In the genomic region with DNA sequence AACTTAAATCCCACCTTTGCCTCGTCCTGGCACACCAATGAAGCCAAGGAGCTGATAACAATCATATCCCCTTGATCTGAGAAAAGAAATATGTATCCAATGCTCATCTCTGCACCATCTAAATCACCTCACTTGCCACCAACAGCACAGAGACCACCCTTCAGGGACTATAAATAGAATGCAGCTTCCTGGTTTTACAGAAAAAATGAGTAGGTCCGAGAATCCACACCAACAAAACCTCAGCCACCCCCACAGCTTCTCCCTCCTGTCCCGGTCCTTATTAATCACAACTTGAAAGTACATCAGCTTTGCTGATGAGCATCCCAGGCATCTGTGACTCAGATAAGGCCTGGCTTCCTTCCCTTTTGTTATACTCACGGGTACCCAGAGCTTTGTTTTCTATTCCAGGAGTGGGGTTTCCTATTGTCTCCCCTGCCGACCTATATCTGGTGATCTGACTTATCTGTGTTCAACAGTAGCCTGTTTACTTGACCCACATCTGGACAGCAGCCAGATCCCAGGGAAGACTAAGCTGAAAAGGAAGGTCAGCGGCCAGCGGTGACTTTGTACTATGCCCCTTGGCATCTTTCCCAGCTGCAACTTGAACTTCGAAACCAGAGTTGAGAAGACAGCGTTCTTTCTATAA, we compare ENCODE assay signal across 10 mouse cellular contexts. TPM values are rescaled to one million over a fixed set of nuclear protein-coding genes. Genes with fewer than 3 reads are reported as not detected.
DNase-seq lines count a peak whose midpoint lies in the region; ATAC-seq and TF ChIP-seq lines count a peak whose summit lies in the region.
"Had no signal": no experiment of that assay in that cellular context is flagged by ENCODE, and none has a peak within 500 bp of the region (broad histone marks: within the 10 kb centered on the region; RNA-seq: fewer than 3 reads in every experiment).

No protein-coding gene starts in this region.

- no peaks in the 10 kb centered on the region for H3K4me1 ChIP-seq in embryonic facial prominence, embryonic 11.5 days (ENCODE audit: control insufficient read depth, insufficient read depth, low read length)
- 0 out of 2 replicates have a peak, but pooled peaks cover 3% of the 10 kb centered on the region for H3K4me1 ChIP-seq in embryonic facial prominence, embryonic 10.5 days
- peaks cover 24% of the 10 kb centered on the region for H3K4me1 ChIP-seq in heart, embryonic 12.5 days (replicated peaks)
- H3K4me1 ChIP-seq: neural tube, embryonic 13.5 days had no signal

- no peak overlapping the region for H3K4me2 ChIP-seq in embryonic facial prominence, embryonic 11.5 days (ENCODE audit: low read depth, low read length)
- H3K4me2 ChIP-seq in heart, embryonic 12.5 days = peak overlapping the region; percentile 29
- peak overlapping the region; percentile 35 for H3K4me2 ChIP-seq in myocyte (ENCODE audit: low read depth)
- H3K4me2 ChIP-seq: neural tube, embryonic 13.5 days had no signal

- no peak for ATAC-seq in embryonic facial prominence, embryonic 11.5 days (replicated peaks; ENCODE audit: insufficient number of reproducible peaks, low FRiP score, low TSS enrichment, low read depth)
- ATAC-seq in heart, embryonic 12.5 days (ENCODE audit: insufficient number of reproducible peaks, low FRiP score) = peak; percentile 69

- H3K4me3 ChIP-seq in embryonic facial prominence, embryonic 11.5 days (ENCODE audit: low read depth, low read length) = no peak overlapping the region
- no peak overlapping the region for H3K4me3 ChIP-seq in embryonic facial prominence, embryonic 10.5 days
- no peak overlapping the region for H3K4me3 ChIP-seq in heart, embryonic 12.5 days
- H3K4me3 ChIP-seq in myocyte = no peak overlapping the region
- H3K4me3 ChIP-seq: neural tube, embryonic 13.5 days had no signal

- peak; percentile 6 for DNase-seq in embryonic facial prominence, embryonic 11.5 days (ENCODE audit: low spot score)
- DNase-seq in embryonic facial prominence, embryonic 10.5 days (ENCODE audit: low spot score) = no peak
- peak; percentile 46 to 84 for DNase-seq in adrenal gland, postnatal 4 days (ENCODE audit: low spot score in 2 of 2)
- peak; percentile 98 to 99 for DNase-seq in kidney, postnatal 36 days
- no peak for DNase-seq in cerebellum, adult 9-11 months
- no peak for DNase-seq in T-cell, adult 2 months (ENCODE audit: low spot score)

- H3K27me3 ChIP-seq in embryonic facial prominence, embryonic 11.5 days (ENCODE audit: control insufficient read depth, insufficient read depth, low read length) = no peaks in the 10 kb centered on the region
- no peaks in the 10 kb centered on the region for H3K27me3 ChIP-seq in embryonic facial prominence, embryonic 10.5 days (replicated peaks; ENCODE audit: low read depth, poor library complexity, severe bottlenecking)
- H3K27me3 ChIP-seq in heart, embryonic 12.5 days (replicated peaks) = no peaks in the 10 kb centered on the region
- H3K27me3 ChIP-seq in myocyte (ENCODE audit: control insufficient read depth, insufficient read depth, insufficient read length) = no peaks in the 10 kb centered on the region
- H3K27me3 ChIP-seq: neural tube, embryonic 13.5 days had no signal

- no peaks in the 10 kb centered on the region for H3K36me3 ChIP-seq in embryonic facial prominence, embryonic 11.5 days (replicated peaks; ENCODE audit: control insufficient read depth, insufficient read depth, low read depth, low read length)
- no peaks in the 10 kb centered on the region for H3K36me3 ChIP-seq in embryonic facial prominence, embryonic 10.5 days (replicated peaks)
- H3K36me3 ChIP-seq in heart, embryonic 12.5 days = no peaks in the 10 kb centered on the region
- H3K36me3 ChIP-seq in myocyte (ENCODE audit: control insufficient read depth, insufficient read depth) = no peaks in the 10 kb centered on the region
- H3K36me3 ChIP-seq: neural tube, embryonic 13.5 days had no signal

- H3K79me2 ChIP-seq in myocyte (ENCODE audit: control insufficient read depth, insufficient read depth) = no peaks in the 10 kb centered on the region

- no peak overlapping the region for H3ac ChIP-seq in myocyte (ENCODE audit: control insufficient read depth, insufficient read length)

- WGBS in embryonic facial prominence, embryonic 11.5 days = 67% methylated on average over 9 of the region's 9 CpGs
- 66% methylated on average over 9 of the region's 9 CpGs for WGBS in embryonic facial prominence, embryonic 10.5 days
- WGBS in heart, embryonic 12.5 days = 21% methylated on average over 9 of the region's 9 CpGs

- no peak overlapping the region for H3K27ac ChIP-seq in embryonic facial prominence, embryonic 11.5 days (replicated peaks; ENCODE audit: low read depth, low read length)
- no peak overlapping the region for H3K27ac ChIP-seq in embryonic facial prominence, embryonic 10.5 days (replicated peaks)
- peak overlapping the region; percentile 29 for H3K27ac ChIP-seq in heart, embryonic 12.5 days (ENCODE audit: poor library complexity, severe bottlenecking)
- H3K27ac ChIP-seq: neural tube, embryonic 13.5 days had no signal

- no peak overlapping the region for H3K9ac ChIP-seq in embryonic facial prominence, embryonic 11.5 days (replicated peaks; ENCODE audit: low read length)
- no peak overlapping the region for H3K9ac ChIP-seq in heart, embryonic 12.5 days
- H3K9ac ChIP-seq: neural tube, embryonic 13.5 days had no signal

- no peak for TF ChIP-seq POLR2A in myocyte (IDR thresholded peaks at IDR 0.05; ENCODE audit: insufficient read length, low read depth)

- H3K9me3 ChIP-seq in embryonic facial prominence, embryonic 11.5 days (replicated peaks; ENCODE audit: control insufficient read depth, low read length) = no peaks in the 10 kb centered on the region
- H3K9me3 ChIP-seq in embryonic facial prominence, embryonic 10.5 days = no peaks in the 10 kb centered on the region
- no peaks in the 10 kb centered on the region for H3K9me3 ChIP-seq in heart, embryonic 12.5 days (replicated peaks)
- H3K9me3 ChIP-seq: neural tube, embryonic 13.5 days had no signal

TF ChIP-seq in myocyte, 11 proteins besides CTCF, POLR2A, EP300 and RAD21:
- TF ChIP-seq REST (IDR thresholded peaks at IDR 0.05; ENCODE audit: insufficient read depth, insufficient read length) (no peak), USF1 (IDR thresholded peaks at IDR 0.05; ENCODE audit: low read depth) (no peak), SRF (IDR thresholded peaks at IDR 0.05; ENCODE audit: control insufficient read depth, insufficient read length, low read depth) (no peak), MYOD1 (IDR thresholded peaks at IDR 0.05; ENCODE audit: control insufficient read depth in 1 of 3, insufficient read length in 2 of 3, low read depth in 2 of 3) (no peak), TCF12 (IDR thresholded peaks at IDR 0.05; ENCODE audit: insufficient read depth, poor library complexity, severe bottlenecking) (no peak)

RNA-seq across cellular contexts. Expression of a gene that starts 7.0 kb away (rescaled TPM):
- polyA plus RNA-seq in embryonic facial prominence, embryonic 11.5 days (2014; fragmentation: Nextera tagmentation; extraction: Ambion mirVana) = 53.2 and 54.4 TPM in 2 replicates
- 56.5 and 57.4 TPM in 2 replicates for polyA plus RNA-seq in embryonic facial prominence, embryonic 10.5 days (2016; fragmentation: Nextera tagmentation; extraction: Ambion mirVana)
- 10 to 100 TPM; 59.1 to 61.4 TPM for total RNA-seq in adrenal gland, postnatal 4 days (2021)
- polyA plus RNA-seq in heart, embryonic 12.5 days (2016; fragmentation: Nextera tagmentation; extraction: Ambion mirVana) = 62.7 and 67.0 TPM in 2 replicates
- 36.7 TPM for polyA plus RNA-seq in myocyte (2012; fragmentation: generic; extraction: Trizol)

RNA-seq across cellular contexts. Expression of a gene that starts 23.7 kb away (rescaled TPM):
- polyA plus RNA-seq in embryonic facial prominence, embryonic 11.5 days (2014; fragmentation: Nextera tagmentation; extraction: Ambion mirVana) = 0.11 TPM in 1 of 2 replicates, not detected in the other
- polyA plus RNA-seq in embryonic facial prominence, embryonic 10.5 days (2016; fragmentation: Nextera tagmentation; extraction: Ambion mirVana) = not detected in 2 replicates
- under 1 TPM; 0.17 to 0.20 TPM for total RNA-seq in adrenal gland, postnatal 4 days (2021)
- polyA plus RNA-seq in heart, embryonic 12.5 days (2016; fragmentation: Nextera tagmentation; extraction: Ambion mirVana) = 0.17 TPM in 1 of 2 replicates, not detected in the other
- not detected for polyA plus RNA-seq in myocyte (2012; fragmentation: generic; extraction: Trizol)
- polyA plus RNA-seq: C2C12; neural tube, embryonic 13.5 days had no signal

RNA-seq across cellular contexts. Expression of a gene that starts 36.7 kb away (rescaled TPM):
- 978 and 1,011 TPM in 2 replicates for polyA plus RNA-seq in embryonic facial prominence, embryonic 11.5 days (2014; fragmentation: Nextera tagmentation; extraction: Ambion mirVana)
- 1,085 and 1,128 TPM in 2 replicates for polyA plus RNA-seq in embryonic facial prominence, embryonic 10.5 days (2016; fragmentation: Nextera tagmentation; extraction: Ambion mirVana)
- total RNA-seq in adrenal gland, postnatal 4 days (2021) = 1,000 to 10,000 TPM; 1,502 to 1,552 TPM
- polyA plus RNA-seq in heart, embryonic 12.5 days (2016; fragmentation: Nextera tagmentation; extraction: Ambion mirVana) = 640 and 666 TPM in 2 replicates
- 695 TPM for polyA plus RNA-seq in myocyte (2012; fragmentation: generic; extraction: Trizol)

Comparison
In these comparisons a context has a peak if more than half of its experiments do, and no peak if none do; other contexts are left out.
1. DNase-seq: peak in embryonic facial prominence, embryonic 11.5 days (single experiment), adrenal gland, postnatal 4 days (2 of 2) and kidney, postnatal 36 days (2 of 2); none in embryonic facial prominence, embryonic 10.5 days (single experiment), cerebellum, adult 9-11 months (single experiment) and T-cell, adult 2 months (single experiment).